Mouse (Mus musculus): ENCODE measurements around the gene Camta1.

Camta1 gene

GRCm38 (mm10) chr4:151861806-151862739, at the start of gene Camta1:
TSS of gene Camta1 (minus strand) at chr4:151861876.
- DNase-seq (ENCODE audit: low read depth) = peak; percentile 99

GRCm38 (mm10) chr4:151908809-151909208, 47.1 kb upstream of the Camta1 start:
- DNase-seq (ENCODE audit: low read depth) = no peak

GRCm38 (mm10) chr4:151907577-151908343, 46.1 kb upstream of the Camta1 start:
- DNase-seq (ENCODE audit: low read depth) = no peak

GRCm38 (mm10) chr4:151905621-151906020, 43.9 kb upstream of the Camta1 start:
- DNase-seq (ENCODE audit: low read depth) = no peak

- DNase-seq (ENCODE audit: low read depth) = no peak
Measured at GRCm38 (mm10) chr4:151904098-151904497, 42.4 kb upstream of the Camta1 start.

- peak; percentile 14 for DNase-seq (ENCODE audit: low read depth)
Measured at GRCm38 (mm10) chr4:151902689-151903241, 41.1 kb upstream of the Camta1 start.

- DNase-seq (ENCODE audit: low read depth) = no peak
Measured at GRCm38 (mm10) chr4:151902046-151902688, 40.5 kb upstream of the Camta1 start.

- peak; percentile 28 for DNase-seq (ENCODE audit: low read depth)
Measured at GRCm38 (mm10) chr4:151901422-151901821, 39.7 kb upstream of the Camta1 start.

GRCm38 (mm10) chr4:151900735-151901134, 39.1 kb upstream of the Camta1 start:
- DNase-seq (ENCODE audit: low read depth) = no peak

GRCm38 (mm10) chr4:151899707-151900384, 38.2 kb upstream of the Camta1 start:
- peak; percentile 25 for DNase-seq (ENCODE audit: low read depth)

- no peak for DNase-seq (ENCODE audit: low read depth)
Measured at GRCm38 (mm10) chr4:151898600-151899245, 37.0 kb upstream of the Camta1 start.

- no peak for DNase-seq (ENCODE audit: low read depth)
Measured at GRCm38 (mm10) chr4:151897069-151897617, 35.5 kb upstream of the Camta1 start.

GRCm38 (mm10) chr4:151895624-151896023, 33.9 kb upstream of the Camta1 start:
- DNase-seq (ENCODE audit: low read depth) = no peak

GRCm38 (mm10) chr4:151894926-151895325, 33.2 kb upstream of the Camta1 start:
- DNase-seq (ENCODE audit: low read depth) = no peak

GRCm38 (mm10) chr4:151893241-151893640, 31.6 kb upstream of the Camta1 start:
- DNase-seq (ENCODE audit: low read depth) = no peak

- DNase-seq (ENCODE audit: low read depth) = no peak
Measured at GRCm38 (mm10) chr4:151881590-151881989, 19.9 kb upstream of the Camta1 start.

GRCm38 (mm10) chr4:151880044-151880690, 18.5 kb upstream of the Camta1 start:
- DNase-seq (ENCODE audit: low read depth) = peak; percentile 43

GRCm38 (mm10) chr4:151876400-151876799, 14.7 kb upstream of the Camta1 start:
- no peak for DNase-seq (ENCODE audit: low read depth)

- DNase-seq (ENCODE audit: low read depth) = no peak
Measured at GRCm38 (mm10) chr4:151863511-151863910, 1.8 kb upstream of the Camta1 start.

- DNase-seq (ENCODE audit: low read depth) = no peak
Measured at GRCm38 (mm10) chr4:151861471-151861805, 238 bp downstream of the Camta1 start.

Data from induced T-regulatory cell, adult 2 months (primary cell).